Mouse (Mus musculus) brain, embryonic 14.5 days (tissue): ENCODE data around the gene Eif4g3.

Experiments used
- CTCF ChIP-seq: fragments of 200-500 bp; IDR thresholded peaks from 2 replicates; pipeline ENCODE4 v1.5.1; 2012; ENCODE audit warnings: inconsistent platforms, mild to moderate bottlenecking, moderate library complexity, borderline replicate concordance; ENCODE audit not compliant: insufficient read depth, insufficient read length; ENCODE audit errors: extremely low read depth
- POLR2A ChIP-seq: fragments of 200-500 bp; IDR thresholded peaks from 2 replicates; pipeline ENCODE4 v1.6.1; 2012; ENCODE audit warnings: mild to moderate bottlenecking, inconsistent platforms, borderline replicate concordance; ENCODE audit not compliant: poor library complexity, insufficient read depth, insufficient read length, severe bottlenecking; ENCODE audit errors: extremely low read depth

DNA sequence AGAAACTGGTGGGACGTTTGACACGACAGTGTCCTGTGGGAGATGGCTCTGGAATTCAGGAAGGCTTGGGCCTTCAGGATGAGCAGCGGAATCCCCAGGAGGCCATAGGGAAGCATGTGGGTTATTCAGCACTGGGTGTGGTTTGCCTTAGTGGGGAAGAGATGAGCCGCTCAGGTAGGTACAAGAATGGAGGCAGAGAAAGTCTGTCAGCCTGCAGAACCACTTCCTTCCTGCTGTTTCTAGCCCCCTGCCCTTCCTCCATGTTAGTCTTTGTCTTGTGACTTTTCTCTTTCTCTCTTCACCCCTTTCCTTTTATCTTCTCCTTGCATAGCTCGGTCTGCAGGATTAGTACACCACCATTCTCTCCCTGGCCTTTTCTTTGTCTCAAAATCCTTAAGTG lies 229.6 kb downstream of the Eif4g3 start:
- TF ChIP-seq POLR2A (no peak), CTCF (no peak)
